Mouse (Mus musculus): ENCODE data around the gene Zfp710.

Zfp710 gene

GRCm38 (mm10) chr7:80057002-80057691 lies 32.5 kb downstream of the Zfp710 start:
- no peak for DNase-seq (ENCODE audit: low read depth, low spot score)

GRCm38 (mm10) chr7:80057781-80058180 lies 33.2 kb downstream of the Zfp710 start:
- peak; percentile 65 for DNase-seq (ENCODE audit: low read depth, low spot score)

GRCm38 (mm10) chr7:80058405-80059063 lies 33.9 kb downstream of the Zfp710 start:
- no peak for DNase-seq (ENCODE audit: low read depth, low spot score)

- no peak for DNase-seq (ENCODE audit: low read depth, low spot score)
Observed at GRCm38 (mm10) chr7:80059064-80059838, 34.6 kb downstream of the Zfp710 start.

- DNase-seq (ENCODE audit: low read depth, low spot score): no peak
Observed at GRCm38 (mm10) chr7:80060012-80060778, 35.6 kb downstream of the Zfp710 start.

GRCm38 (mm10) chr7:80062083-80062826 lies 37.6 kb downstream of the Zfp710 start:
- no peak for DNase-seq (ENCODE audit: low read depth, low spot score)

GRCm38 (mm10) chr7:80063244-80063643 lies 38.6 kb downstream of the Zfp710 start:
- no peak for DNase-seq (ENCODE audit: low read depth, low spot score)

GRCm38 (mm10) chr7:80063902-80064736 lies 39.5 kb downstream of the Zfp710 start:
- DNase-seq (ENCODE audit: low read depth, low spot score): no peak

GRCm38 (mm10) chr7:80065250-80065649 lies 40.6 kb downstream of the Zfp710 start:
- DNase-seq (ENCODE audit: low read depth, low spot score): no peak

- DNase-seq (ENCODE audit: low read depth, low spot score): no peak
Observed at GRCm38 (mm10) chr7:80066675-80067455, 42.3 kb downstream of the Zfp710 start.

GRCm38 (mm10) chr7:80068341-80068740 lies 43.7 kb downstream of the Zfp710 start:
- DNase-seq (ENCODE audit: low read depth, low spot score): no peak

GRCm38 (mm10) chr7:80069615-80070327 lies 45.2 kb downstream of the Zfp710 start:
- DNase-seq (ENCODE audit: low read depth, low spot score): no peak

- no peak for DNase-seq (ENCODE audit: low read depth, low spot score)
Observed at GRCm38 (mm10) chr7:80071209-80071608, 46.6 kb downstream of the Zfp710 start.

GRCm38 (mm10) chr7:80072297-80072696 lies 47.7 kb downstream of the Zfp710 start:
- no peak for DNase-seq (ENCODE audit: low read depth, low spot score)

GRCm38 (mm10) chr7:80073506-80073905 lies 48.9 kb downstream of the Zfp710 start:
- DNase-seq (ENCODE audit: low read depth, low spot score): no peak

- DNase-seq (ENCODE audit: low read depth, low spot score): no peak
Observed at GRCm38 (mm10) chr7:80074921-80075441, 50.4 kb downstream of the Zfp710 start.

- DNase-seq (ENCODE audit: low read depth, low spot score): peak; percentile 37
Observed at GRCm38 (mm10) chr7:80075946-80076583, 51.5 kb downstream of the Zfp710 start.
